Mouse (Mus musculus): ENCODE results near the gene Hjurp. TPM values are rescaled to one million over a fixed set of nuclear protein-coding genes. Genes with fewer than 3 reads are reported as not detected.
A peak's percentile ranks its signal among the peaks of the same experiment; 100 is the strongest.

Gene Hjurp
- polyA plus RNA-seq (2016; fragmentation: Nextera tagmentation; extraction: Ambion mirVana), result 143 and 155 TPM in 2 replicates

DNA sequence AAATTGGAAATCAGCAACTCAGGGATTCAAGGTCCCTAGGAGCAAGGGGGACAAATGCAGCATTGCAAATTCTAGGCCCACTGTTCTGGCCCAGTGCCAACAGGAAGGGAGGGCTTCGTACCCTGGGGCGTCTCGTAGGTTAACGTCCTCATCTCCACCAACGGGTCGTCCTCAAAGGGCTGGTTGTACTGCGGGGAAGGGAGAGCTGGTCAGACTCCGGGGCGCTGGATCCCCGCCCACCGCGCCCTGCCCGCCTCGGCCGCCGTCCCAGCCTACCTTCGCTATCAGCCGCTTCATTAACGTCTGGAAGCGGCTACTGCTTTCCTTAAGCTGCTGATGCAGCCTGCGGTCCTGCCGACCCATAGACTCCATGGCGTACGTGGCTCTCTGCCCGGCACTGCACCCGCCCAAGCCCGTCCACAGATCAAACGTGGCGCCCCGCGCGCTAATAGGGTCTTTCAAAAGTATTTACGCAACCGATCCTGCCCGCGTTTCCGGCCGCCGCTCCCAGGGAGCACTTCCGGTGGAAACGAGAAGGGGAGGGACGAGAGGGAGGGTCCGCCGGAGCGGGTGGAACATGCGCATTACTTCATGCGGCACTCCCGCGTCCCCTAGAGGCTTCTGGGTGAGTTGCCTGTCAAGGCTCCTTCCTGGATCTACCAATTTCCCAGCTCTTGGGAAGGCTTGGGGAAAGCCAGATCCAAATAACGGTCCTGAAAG lies at the start of gene Hjurp, which contains the start of gene Trpm8:
Gene Hjurp, minus strand, starts transcription at position 536 of the 720 bp plus-strand sequence.
Gene Trpm8, plus strand, starts transcription at position 564 of the 720 bp plus-strand sequence.
- H3K9me3 ChIP-seq, result peaks cover 10% of the 10 kb centered on the region; the same call in 1 of the 2 replicates
- H3K4me3 ChIP-seq, result peak within 1 kb of the TSS; percentile 69
- peak; percentile 100 for DNase-seq (ENCODE audit: low spot score)
- H3K27ac ChIP-seq, result peak within 1 kb of the TSS; percentile 91
- H3K4me1 ChIP-seq, result peaks cover 13% of the 10 kb centered on the region
- WGBS, result under 1% methylated on average over 50 of the region's 50 CpGs
- H3K36me3 ChIP-seq, result peaks cover 34% of the 10 kb centered on the region
- H3K27me3 ChIP-seq (ENCODE audit: insufficient read depth, poor library complexity, severe bottlenecking), result no peaks in the 10 kb centered on the region

GRCm38 (mm10) chr1:88323101-88323500 lies 45.7 kb upstream of the Hjurp start:
- Histone ChIP-seq H3K4me1 (no peaks in the 10 kb centered on the region), H3K36me3 (no peaks in the 10 kb centered on the region), H3K9me3 (no peaks in the 10 kb centered on the region), H3K27ac (no peak overlapping the region), H3K4me3 (no peak overlapping the region), H3K27me3 (ENCODE audit: insufficient read depth, poor library complexity, severe bottlenecking) (no peaks in the 10 kb centered on the region)
- peak; percentile 51 for DNase-seq (ENCODE audit: low spot score)
- 82% methylated on average over 3 of the region's 3 CpGs for WGBS

GRCm38 (mm10) chr1:88322146-88322545 lies 44.7 kb upstream of the Hjurp start:
- Histone ChIP-seq H3K4me3 (no peak overlapping the region), H3K27me3 (ENCODE audit: insufficient read depth, poor library complexity, severe bottlenecking) (0 out of 2 replicates have a peak, but pooled peaks cover 1% of the 10 kb centered on the region), H3K9me3 (no peaks in the 10 kb centered on the region), H3K27ac (no peak overlapping the region), H3K36me3 (no peaks in the 10 kb centered on the region), H3K4me1 (no peaks in the 10 kb centered on the region)
- DNase-seq (ENCODE audit: low spot score), result peak; percentile 36

- H3K36me3 ChIP-seq, result no peaks in the 10 kb centered on the region
- peak; percentile 33 for DNase-seq (ENCODE audit: low spot score)
- WGBS, result 72% methylated on average over 7 of the region's 7 CpGs
- no peaks in the 10 kb centered on the region for H3K9me3 ChIP-seq
- H3K4me1 ChIP-seq, result no peaks in the 10 kb centered on the region
- H3K27me3 ChIP-seq (ENCODE audit: insufficient read depth, poor library complexity, severe bottlenecking), result 0 out of 2 replicates have a peak, but pooled peaks cover 4% of the 10 kb centered on the region
- no peak overlapping the region for H3K27ac ChIP-seq
- no peak overlapping the region for H3K4me3 ChIP-seq
Measured at GRCm38 (mm10) chr1:88320821-88321395, 43.5 kb upstream of the Hjurp start.

- Histone ChIP-seq H3K36me3 (no peaks in the 10 kb centered on the region), H3K9me3 (no peaks in the 10 kb centered on the region), H3K4me3 (no peak overlapping the region), H3K27me3 (ENCODE audit: insufficient read depth, poor library complexity, severe bottlenecking) (0 out of 2 replicates have a peak, but pooled peaks cover 4% of the 10 kb centered on the region), H3K27ac (no peak overlapping the region), H3K4me1 (no peaks in the 10 kb centered on the region)
- 73% methylated on average over 6 of the region's 6 CpGs for WGBS
- DNase-seq (ENCODE audit: low spot score), result no peak
Measured at GRCm38 (mm10) chr1:88318531-88319060, 41.2 kb upstream of the Hjurp start.

DNA sequence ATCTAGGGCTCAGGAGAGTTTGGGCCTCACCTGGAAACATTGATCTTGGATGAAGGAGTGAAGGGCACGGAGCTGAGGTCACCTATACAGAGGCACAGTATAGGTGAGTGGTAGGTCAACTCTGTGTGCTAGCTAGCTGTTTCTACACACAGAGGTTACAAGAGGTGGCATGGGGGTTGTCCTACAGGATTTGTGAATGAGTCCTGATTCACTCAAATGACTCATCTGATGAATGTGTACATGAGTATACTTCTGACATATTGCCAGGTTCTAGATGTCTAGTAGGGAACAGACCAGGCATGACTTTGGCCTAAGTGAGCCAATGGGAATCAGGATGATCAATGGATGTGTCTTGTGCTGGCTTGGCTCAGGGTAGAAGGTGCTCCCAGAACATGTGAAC lies 39.8 kb upstream of the Hjurp start:
- H3K36me3 ChIP-seq, result no peaks in the 10 kb centered on the region
- DNase-seq (ENCODE audit: low spot score), result no peak
- H3K4me1 ChIP-seq, result no peaks in the 10 kb centered on the region
- H3K4me3 ChIP-seq, result no peak overlapping the region
- no peak overlapping the region for H3K27ac ChIP-seq
- H3K27me3 ChIP-seq (ENCODE audit: insufficient read depth, poor library complexity, severe bottlenecking), result 0 out of 2 replicates have a peak, but pooled peaks cover 4% of the 10 kb centered on the region
- H3K9me3 ChIP-seq, result no peaks in the 10 kb centered on the region
- 74% methylated on average over 1 of the region's 1 CpGs for WGBS

GRCm38 (mm10) chr1:88310349-88310748 lies 32.9 kb upstream of the Hjurp start:
- peaks cover 50% of the 10 kb centered on the region for H3K9me3 ChIP-seq
- 63% methylated on average over 3 of the region's 3 CpGs for WGBS

GRCm38 (mm10) chr1:88309905-88310304 lies 32.5 kb upstream of the Hjurp start:
- 49% methylated on average over 3 of the region's 3 CpGs for WGBS
- Histone ChIP-seq H3K4me1 (no peaks in the 10 kb centered on the region), H3K4me3 (no peak overlapping the region), H3K36me3 (no peaks in the 10 kb centered on the region), H3K27ac (no peak overlapping the region), H3K9me3 (peaks cover 54% of the 10 kb centered on the region), H3K27me3 (ENCODE audit: insufficient read depth, poor library complexity, severe bottlenecking) (no peaks in the 10 kb centered on the region)
- DNase-seq (ENCODE audit: low spot score), result peak; percentile 77

More at GRCm38 (mm10) chr1:88310349-88310748, 32.9 kb upstream of the Hjurp start:
- no peak for DNase-seq (ENCODE audit: low spot score)
- H3K4me1 ChIP-seq, result no peaks in the 10 kb centered on the region
- H3K27ac ChIP-seq, result no peak overlapping the region
- no peak overlapping the region for H3K4me3 ChIP-seq
- no peaks in the 10 kb centered on the region for H3K36me3 ChIP-seq
- no peaks in the 10 kb centered on the region for H3K27me3 ChIP-seq (ENCODE audit: insufficient read depth, poor library complexity, severe bottlenecking)

DNA sequence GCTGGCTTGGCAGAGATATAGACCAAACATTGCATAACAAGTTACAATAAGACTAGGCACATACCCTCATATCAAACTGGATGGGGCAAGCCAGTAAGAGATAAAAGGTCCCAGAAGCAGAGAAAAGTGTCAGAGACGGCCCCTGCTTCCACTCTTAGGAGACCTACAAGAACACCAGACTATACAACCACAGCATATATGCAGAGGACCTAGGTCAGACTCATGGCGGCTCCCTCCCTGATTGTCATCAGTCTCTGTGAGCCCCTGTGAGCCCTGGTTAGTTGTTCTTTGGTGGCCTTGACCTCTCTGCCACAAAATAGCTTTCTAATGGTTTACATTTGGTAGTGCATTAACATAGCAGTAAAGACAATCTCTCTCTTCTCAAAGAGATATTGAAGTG lies 31.6 kb upstream of the Hjurp start:
- H3K36me3 ChIP-seq, result no peaks in the 10 kb centered on the region
- H3K27me3 ChIP-seq (ENCODE audit: insufficient read depth, poor library complexity, severe bottlenecking), result no peaks in the 10 kb centered on the region
- WGBS, result 43% methylated on average over 2 of the region's 2 CpGs
- H3K4me3 ChIP-seq, result no peak overlapping the region
- no peaks in the 10 kb centered on the region for H3K4me1 ChIP-seq
- peaks cover 62% of the 10 kb centered on the region for H3K9me3 ChIP-seq
- no peak overlapping the region for H3K27ac ChIP-seq
- DNase-seq (ENCODE audit: low spot score), result peak; percentile 79

- Histone ChIP-seq H3K9me3 (peaks cover 77% of the 10 kb centered on the region), H3K4me1 (no peaks in the 10 kb centered on the region), H3K27ac (no peak overlapping the region), H3K4me3 (no peak overlapping the region), H3K27me3 (ENCODE audit: insufficient read depth, poor library complexity, severe bottlenecking) (no peaks in the 10 kb centered on the region), H3K36me3 (no peaks in the 10 kb centered on the region)
- 62% methylated on average over 12 of the region's 12 CpGs for WGBS
- peak; percentile 74 for DNase-seq (ENCODE audit: low spot score)
Measured at GRCm38 (mm10) chr1:88307180-88307579, 29.7 kb upstream of the Hjurp start.

DNA sequence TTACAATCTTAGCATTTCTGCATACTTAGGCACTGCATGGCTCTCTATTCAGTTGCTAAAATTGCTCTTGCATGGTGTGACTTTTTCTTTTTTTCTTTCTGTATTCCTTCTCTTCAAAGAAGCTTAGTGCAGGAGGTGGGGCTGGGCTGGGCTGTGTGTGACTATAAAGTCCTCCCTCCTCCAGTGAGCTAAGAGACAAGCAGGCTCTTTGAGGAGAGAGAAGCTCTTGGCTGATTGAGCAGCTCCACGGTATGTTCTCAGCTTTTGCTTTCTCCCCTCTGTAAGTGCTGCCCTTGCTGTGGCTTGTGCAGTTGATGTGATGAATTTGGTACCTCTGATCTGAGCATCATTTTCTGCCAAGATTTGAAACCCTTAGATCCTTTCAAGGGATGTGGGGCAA lies 29.1 kb upstream of the Hjurp start:
- H3K9me3 ChIP-seq, result peaks cover 83% of the 10 kb centered on the region
- DNase-seq (ENCODE audit: low spot score), result peak; percentile 77
- H3K4me3 ChIP-seq, result no peak overlapping the region
- no peak overlapping the region for H3K27ac ChIP-seq
- H3K4me1 ChIP-seq, result no peaks in the 10 kb centered on the region
- no peaks in the 10 kb centered on the region for H3K36me3 ChIP-seq
- H3K27me3 ChIP-seq (ENCODE audit: insufficient read depth, poor library complexity, severe bottlenecking), result no peaks in the 10 kb centered on the region
- 54% methylated on average over 1 of the region's 1 CpGs for WGBS

DNA sequence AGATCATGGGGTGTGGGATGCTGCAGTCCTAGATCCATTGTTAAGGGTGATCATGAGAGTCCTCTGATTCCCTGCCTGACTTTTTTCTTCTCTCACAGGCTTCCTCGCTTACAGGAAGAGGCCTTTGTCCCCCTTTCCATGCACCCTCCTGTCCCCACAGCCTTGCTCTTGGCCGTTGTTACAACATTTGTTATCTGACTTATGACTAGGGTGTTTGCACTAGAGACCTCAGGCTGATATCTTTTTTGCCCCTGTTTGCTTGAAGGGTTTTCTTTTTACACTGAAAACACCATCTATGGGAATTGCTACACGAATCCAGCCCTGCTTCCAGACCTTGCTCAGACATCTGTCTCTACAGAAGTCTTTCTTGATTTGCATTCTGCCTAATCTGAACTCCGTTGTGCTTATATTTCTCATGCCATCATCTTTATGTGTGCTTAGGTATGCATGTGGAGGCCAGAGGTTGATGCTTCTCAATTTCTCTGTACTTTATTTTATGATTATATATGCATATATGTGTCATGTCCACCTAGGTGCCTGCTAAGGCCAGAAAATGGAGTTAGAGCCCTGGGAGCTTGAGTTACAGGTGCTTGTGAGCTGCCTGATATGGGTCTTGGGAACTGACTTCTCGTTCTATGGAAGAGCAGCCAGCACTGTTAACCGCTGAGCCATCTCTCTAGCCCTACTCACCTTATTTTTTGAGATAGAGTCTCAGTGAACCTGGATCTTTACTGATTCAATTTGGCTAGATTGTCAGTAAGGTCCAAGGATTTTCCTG lies 27.8 kb upstream of the Hjurp start:
- H3K27me3 ChIP-seq (ENCODE audit: insufficient read depth, poor library complexity, severe bottlenecking), result no peaks in the 10 kb centered on the region
- peaks cover 92% of the 10 kb centered on the region for H3K9me3 ChIP-seq
- no peaks in the 10 kb centered on the region for H3K36me3 ChIP-seq
- H3K4me3 ChIP-seq, result no peak overlapping the region
- no peaks in the 10 kb centered on the region for H3K4me1 ChIP-seq
- H3K27ac ChIP-seq, result no peak overlapping the region
- peak; percentile 76 for DNase-seq (ENCODE audit: low spot score)
- WGBS, result 45% methylated on average over 6 of the region's 6 CpGs
